Mouse (Mus musculus) embryonic fibroblast, embryonic 13.5 days (primary cell): ENCODE measurements around the gene Osbpl10.

Experiments used
- CTCF ChIP-seq: IDR thresholded peaks from 2 replicates; pipeline ENCODE4 v1.5.1; 2011; ENCODE audit warnings: mild to moderate bottlenecking, control low read depth, low read length, moderate library complexity, borderline replicate concordance; ENCODE audit not compliant: insufficient read depth
- POLR2A ChIP-seq: IDR thresholded peaks from 2 replicates; pipeline ENCODE4 v1.6.1; 2011; ENCODE audit warnings: low read depth, mild to moderate bottlenecking, control low read depth, low read length, moderate library complexity

- no peak for TF ChIP-seq POLR2A
- TF ChIP-seq CTCF = no peak
These were observed 132.3 kb downstream of the Osbpl10 start for GRCm38 (mm10) chr9:115110655-115111054.
